Mouse (Mus musculus): ENCODE measurements around the gene Cyren. TPM values are rescaled to one million over a fixed set of nuclear protein-coding genes. Genes with fewer than 3 reads are reported as not detected.

The Cyren gene
- 11.6 and 12.1 TPM in 2 replicates for polyA plus RNA-seq (2015; fragmentation: Nextera tagmentation; extraction: Ambion mirVana)

- under 1% methylated on average over 56 of the region's 56 CpGs for WGBS
- ATAC-seq = peak; percentile 95
Measured at GRCm38 (mm10) chr6:34877509-34878321, at the start of gene Cyren. Cyren (minus strand) TSS chr6:34878060.

GRCm38 (mm10) chr6:34927594-34927993, 49.7 kb upstream of the Cyren start:
- H3K27me3 ChIP-seq = no peaks in the 10 kb centered on the region
- H3K9ac ChIP-seq (replicated peaks) = no peak overlapping the region
- H3K4me2 ChIP-seq (replicated peaks) = no peak overlapping the region
- H3K4me3 ChIP-seq (replicated peaks) = no peak overlapping the region
- 89% methylated on average over 8 of the region's 8 CpGs for WGBS
- H3K36me3 ChIP-seq = no peaks in the 10 kb centered on the region
- H3K9me3 ChIP-seq = no peaks in the 10 kb centered on the region
- ATAC-seq = no peak
- H3K4me1 ChIP-seq (replicated peaks) = no peaks in the 10 kb centered on the region
- no peak overlapping the region for H3K27ac ChIP-seq

More at GRCm38 (mm10) chr6:34877509-34878321, at the start of gene Cyren:
- Histone ChIP-seq H3K4me3 (replicated peaks) (peak within 1 kb of the TSS; percentile 66), H3K4me1 (replicated peaks) (peaks cover 20% of the 10 kb centered on the region), H3K9ac (replicated peaks) (peak within 1 kb of the TSS; percentile 84), H3K9me3 (no peaks in the 10 kb centered on the region), H3K36me3 (peaks cover 26% of the 10 kb centered on the region), H3K27me3 (no peaks in the 10 kb centered on the region), H3K27ac (peak within 1 kb of the TSS; percentile 91), H3K4me2 (replicated peaks) (peak within 1 kb of the TSS; percentile 73)

- no peak overlapping the region for H3K4me2 ChIP-seq (replicated peaks)
- H3K9ac ChIP-seq (replicated peaks) = no peak overlapping the region
- H3K27me3 ChIP-seq = no peaks in the 10 kb centered on the region
- no peaks in the 10 kb centered on the region for H3K9me3 ChIP-seq
- no peaks in the 10 kb centered on the region for H3K4me1 ChIP-seq (replicated peaks)
- ATAC-seq = 0 out of 2 replicates have a peak, but pooled peaks have one; percentile 20
- H3K27ac ChIP-seq = no peak overlapping the region
- no peaks in the 10 kb centered on the region for H3K36me3 ChIP-seq
- no peak overlapping the region for H3K4me3 ChIP-seq (replicated peaks)
- WGBS = 41% methylated on average over 4 of the region's 4 CpGs
Measured at GRCm38 (mm10) chr6:34927156-34927555, 49.3 kb upstream of the Cyren start.

GRCm38 (mm10) chr6:34921941-34922340, 44.1 kb upstream of the Cyren start:
- Histone ChIP-seq H3K27ac (no peak overlapping the region), H3K36me3 (no peaks in the 10 kb centered on the region), H3K4me1 (replicated peaks) (no peaks in the 10 kb centered on the region), H3K4me3 (replicated peaks) (no peak overlapping the region), H3K4me2 (replicated peaks) (no peak overlapping the region), H3K9me3 (no peaks in the 10 kb centered on the region), H3K27me3 (no peaks in the 10 kb centered on the region), H3K9ac (replicated peaks) (no peak overlapping the region)
- ATAC-seq = no peak
- 45% methylated on average over 13 of the region's 14 CpGs for WGBS

- Histone ChIP-seq H3K27me3 (no peaks in the 10 kb centered on the region), H3K36me3 (no peaks in the 10 kb centered on the region), H3K4me2 (replicated peaks) (no peak overlapping the region), H3K4me3 (replicated peaks) (no peak overlapping the region), H3K4me1 (replicated peaks) (no peaks in the 10 kb centered on the region), H3K9me3 (no peaks in the 10 kb centered on the region), H3K9ac (replicated peaks) (no peak overlapping the region), H3K27ac (no peak overlapping the region)
- 98% methylated on average over 12 of the region's 12 CpGs for WGBS
- no peak for ATAC-seq
Measured at GRCm38 (mm10) chr6:34920631-34921030, 42.8 kb upstream of the Cyren start.

- Histone ChIP-seq H3K9ac (replicated peaks) (no peak within 1 kb of the TSS), H3K4me2 (replicated peaks) (no peak within 1 kb of the TSS), H3K36me3 (no peaks in the 10 kb centered on the region), H3K27me3 (no peaks in the 10 kb centered on the region), H3K4me3 (replicated peaks) (no peak within 1 kb of the TSS), H3K27ac (no peak within 1 kb of the TSS), H3K4me1 (replicated peaks) (no peaks in the 10 kb centered on the region), H3K9me3 (no peaks in the 10 kb centered on the region)
- ATAC-seq = no peak
- 50% methylated on average over 10 of the region's 10 CpGs for WGBS
Measured at GRCm38 (mm10) chr6:34919956-34920355, 42.1 kb upstream of the Cyren start, which contains the start of gene Stra8. Stra8 (plus strand) TSS chr6:34920163.

GRCm38 (mm10) chr6:34919146-34919545, 41.3 kb upstream of the Cyren start:
- no peak overlapping the region for H3K4me3 ChIP-seq (replicated peaks)
- no peak overlapping the region for H3K4me2 ChIP-seq (replicated peaks)
- H3K36me3 ChIP-seq = no peaks in the 10 kb centered on the region
- no peak overlapping the region for H3K9ac ChIP-seq (replicated peaks)
- 88% methylated on average over 7 of the region's 7 CpGs for WGBS
- H3K27me3 ChIP-seq = no peaks in the 10 kb centered on the region
- H3K9me3 ChIP-seq = no peaks in the 10 kb centered on the region
- H3K27ac ChIP-seq = no peak overlapping the region
- H3K4me1 ChIP-seq (replicated peaks) = no peaks in the 10 kb centered on the region
- no peak for ATAC-seq

- no peaks in the 10 kb centered on the region for H3K27me3 ChIP-seq
- ATAC-seq = no peak
- no peak overlapping the region for H3K4me2 ChIP-seq (replicated peaks)
- no peaks in the 10 kb centered on the region for H3K36me3 ChIP-seq
- no peak overlapping the region for H3K9ac ChIP-seq (replicated peaks)
- H3K4me1 ChIP-seq (replicated peaks) = peaks cover 8% of the 10 kb centered on the region
- H3K9me3 ChIP-seq = no peaks in the 10 kb centered on the region
- no peak overlapping the region for H3K4me3 ChIP-seq (replicated peaks)
- no peak overlapping the region for H3K27ac ChIP-seq
- WGBS = 89% methylated on average over 3 of the region's 3 CpGs
Measured at GRCm38 (mm10) chr6:34914462-34914861, 36.6 kb upstream of the Cyren start.

- Histone ChIP-seq H3K9ac (replicated peaks) (no peak overlapping the region), H3K4me1 (replicated peaks) (peaks cover 18% of the 10 kb centered on the region)
Measured at GRCm38 (mm10) chr6:34913341-34914040, 35.6 kb upstream of the Cyren start.

GRCm38 (mm10) chr6:34910371-34911219, 32.7 kb upstream of the Cyren start, which contains the start of gene Wdr91:
Wdr91 (minus strand) TSS chr6:34910876.
- ATAC-seq = peak; percentile 94
- peaks cover 22% of the 10 kb centered on the region for H3K4me1 ChIP-seq (replicated peaks)
- peak within 1 kb of the TSS; percentile 78 for H3K4me2 ChIP-seq (replicated peaks)
- H3K27me3 ChIP-seq = no peaks in the 10 kb centered on the region
- H3K9me3 ChIP-seq = no peaks in the 10 kb centered on the region
- WGBS = 0% methylated on average over 60 of the region's 64 CpGs
- peak within 1 kb of the TSS; percentile 75 for H3K9ac ChIP-seq (replicated peaks)
- peaks cover 26% of the 10 kb centered on the region for H3K36me3 ChIP-seq
- peak within 1 kb of the TSS; percentile 85 for H3K27ac ChIP-seq
- peak within 1 kb of the TSS; percentile 77 for H3K4me3 ChIP-seq (replicated peaks)

More at GRCm38 (mm10) chr6:34913341-34914040, 35.6 kb upstream of the Cyren start:
- ATAC-seq = no peak
- Histone ChIP-seq H3K36me3 (no peaks in the 10 kb centered on the region), H3K27ac (no peak overlapping the region), H3K4me3 (replicated peaks) (no peak overlapping the region), H3K27me3 (no peaks in the 10 kb centered on the region), H3K9me3 (no peaks in the 10 kb centered on the region), H3K4me2 (replicated peaks) (no peak overlapping the region)
- WGBS = 89% methylated on average over 13 of the region's 13 CpGs

GRCm38 (mm10) chr6:34909631-34910345, 31.9 kb upstream of the Cyren start:
- 53% methylated on average over 8 of the region's 8 CpGs for WGBS
- H3K36me3 ChIP-seq = peaks cover 33% of the 10 kb centered on the region
- no peaks in the 10 kb centered on the region for H3K9me3 ChIP-seq
- peak overlapping the region; percentile 78 for H3K4me2 ChIP-seq (replicated peaks)
- H3K27ac ChIP-seq = peak overlapping the region; percentile 85
- ATAC-seq = no peak
- H3K27me3 ChIP-seq = no peaks in the 10 kb centered on the region
- H3K4me1 ChIP-seq (replicated peaks) = peaks cover 22% of the 10 kb centered on the region
- H3K4me3 ChIP-seq (replicated peaks) = peak overlapping the region; percentile 77
- peak overlapping the region; percentile 75 for H3K9ac ChIP-seq (replicated peaks)
